Mouse (Mus musculus): ENCODE measurements around the gene N4bp2l1. TPM values are rescaled to one million over a fixed set of nuclear protein-coding genes. Genes with fewer than 3 reads are reported as not detected.

N4bp2l1 gene
- total RNA-seq, 2 experiments from 2014 or later, result 23.1 to 27.1 TPM

DNA sequence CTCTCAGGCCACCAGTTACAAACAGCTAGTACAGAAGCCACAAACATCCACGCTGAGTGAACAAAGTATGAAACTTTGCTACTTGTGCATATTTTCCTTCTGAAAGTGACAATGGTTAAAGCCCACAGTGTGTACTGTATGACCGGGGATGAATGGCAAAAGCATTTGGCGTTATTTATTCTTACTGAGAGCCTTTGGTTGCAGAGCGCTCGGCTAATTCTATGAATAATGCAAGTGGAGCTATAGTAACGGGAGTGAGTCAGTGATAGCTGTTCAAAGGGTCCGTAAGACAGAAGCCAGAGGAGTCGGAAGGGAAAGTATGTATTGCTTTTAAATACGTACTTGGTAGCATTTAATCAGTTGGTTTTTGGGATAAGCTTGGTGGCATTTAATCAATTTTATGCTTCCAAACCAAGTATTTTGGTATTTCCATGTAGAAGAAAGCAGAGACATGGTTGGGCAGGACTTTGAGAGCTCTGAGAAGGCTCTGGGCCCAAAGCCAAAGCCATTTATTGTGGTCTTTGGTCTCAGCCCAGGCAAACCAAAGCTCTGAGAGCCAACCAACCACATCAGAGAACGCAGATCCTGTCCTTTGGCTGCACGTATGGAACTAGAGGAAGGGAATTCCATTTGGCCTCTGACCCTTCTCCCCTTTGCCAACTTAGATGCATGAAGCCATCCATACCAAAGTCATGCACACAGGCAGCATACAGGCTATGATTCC, 26.3 kb downstream of the N4bp2l1 start:
- no peak for DNase-seq (ENCODE audit: low spot score in 2 of 2)

DNA sequence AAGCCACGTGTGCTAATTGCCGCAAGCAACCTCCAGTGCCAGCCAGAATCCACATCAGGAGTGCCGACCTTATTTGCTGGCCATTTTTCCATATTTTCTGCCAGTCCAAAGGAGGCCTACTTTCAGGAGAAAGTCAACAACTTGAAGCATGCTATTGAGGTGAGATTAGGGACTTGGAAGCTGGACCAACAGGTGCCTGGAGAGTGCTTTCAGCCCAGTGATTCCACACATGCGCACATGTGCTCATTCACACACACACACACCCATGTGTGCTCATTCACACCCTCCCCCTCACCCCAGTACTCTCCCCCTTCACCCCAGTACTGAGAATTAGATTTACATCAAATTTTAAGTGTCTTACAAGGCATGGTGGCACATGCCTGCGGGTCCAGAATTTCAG, 30.0 kb downstream of the N4bp2l1 start:
- no peak for DNase-seq (ENCODE audit: low spot score in 2 of 2)

DNA sequence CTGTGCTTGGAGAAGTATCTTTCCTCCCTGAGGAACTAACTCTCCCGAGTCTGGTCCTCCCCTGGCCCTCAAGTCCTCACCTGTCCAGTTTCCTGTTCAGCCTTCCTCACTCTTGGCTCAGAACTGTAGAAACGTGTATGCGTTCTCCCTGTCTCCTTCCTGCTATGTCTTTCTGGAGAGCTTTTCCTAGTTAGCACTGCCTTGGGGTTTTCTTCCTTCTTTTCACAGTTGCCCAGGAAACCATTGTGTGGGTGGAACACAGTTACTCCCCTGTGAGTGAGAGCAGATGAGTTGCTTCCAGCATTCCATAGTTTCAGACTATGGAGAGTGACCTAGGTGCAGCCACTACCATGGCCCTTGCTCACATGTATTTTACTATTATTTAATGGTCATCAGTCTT, 30.8 kb downstream of the N4bp2l1 start:
- DNase-seq (ENCODE audit: low spot score in 2 of 2), result no peak

DNA sequence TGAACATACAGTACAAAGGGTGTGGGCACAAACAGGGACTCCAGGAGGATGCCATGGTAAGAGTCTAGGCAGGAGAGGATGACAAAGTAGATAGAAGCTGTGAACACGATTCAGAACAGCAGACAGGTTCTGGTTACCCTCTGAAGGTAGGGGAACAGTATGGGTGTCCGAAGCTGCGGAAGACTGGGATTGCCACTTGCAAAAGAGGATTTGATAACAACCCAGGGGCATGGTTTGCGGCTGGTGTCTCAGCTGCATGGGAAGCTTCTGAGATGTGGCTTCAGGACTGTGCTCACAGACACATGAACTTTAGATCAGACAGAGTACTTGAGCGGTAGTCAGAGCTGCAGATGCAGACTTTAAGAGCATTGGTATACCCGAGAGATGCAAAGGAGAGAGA, 32.6 kb downstream of the N4bp2l1 start:
- no peak for DNase-seq (ENCODE audit: low spot score in 2 of 2)

DNA sequence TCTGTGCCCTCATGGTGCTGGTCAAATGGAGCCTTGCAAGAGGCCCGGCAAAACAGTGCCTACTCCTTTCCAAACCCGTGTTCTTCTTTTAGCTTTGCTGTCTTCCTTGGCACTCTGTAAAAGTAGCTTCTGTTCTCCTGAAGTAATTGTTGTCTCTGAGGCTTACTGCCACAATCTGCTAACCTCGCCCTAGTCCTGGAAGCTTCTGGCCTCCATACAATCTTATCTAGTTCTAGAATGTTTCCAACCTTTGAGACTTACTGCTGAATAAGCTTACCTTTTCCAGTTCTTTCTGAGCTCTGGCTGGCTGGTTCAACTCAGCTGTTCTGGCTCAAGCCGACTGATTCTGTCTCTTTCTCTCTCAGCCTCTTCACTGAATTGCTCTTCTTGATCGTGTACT, 35.2 kb downstream of the N4bp2l1 start:
- DNase-seq (ENCODE audit: low spot score in 2 of 2), result no peak

DNA sequence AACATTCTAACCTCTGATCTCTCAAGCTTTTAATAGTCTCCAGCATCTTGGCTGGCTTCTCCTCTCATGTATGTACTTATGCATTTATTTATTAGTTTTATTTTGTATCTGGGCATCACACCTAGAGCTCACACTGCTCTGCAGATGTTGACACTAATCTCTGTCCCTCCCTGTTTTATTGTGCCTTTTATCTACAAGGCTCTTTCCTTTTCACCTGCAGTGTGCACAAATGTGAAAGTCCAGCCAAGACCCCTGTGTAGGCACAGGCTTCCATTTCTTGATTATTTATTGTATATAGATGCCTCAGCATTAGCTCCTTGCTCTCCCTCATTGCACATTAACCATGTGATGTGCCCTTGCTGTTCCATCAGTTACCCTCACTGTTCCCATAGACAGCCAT, 35.6 kb downstream of the N4bp2l1 start:
- DNase-seq (ENCODE audit: low spot score in 2 of 2), result no peak

DNA sequence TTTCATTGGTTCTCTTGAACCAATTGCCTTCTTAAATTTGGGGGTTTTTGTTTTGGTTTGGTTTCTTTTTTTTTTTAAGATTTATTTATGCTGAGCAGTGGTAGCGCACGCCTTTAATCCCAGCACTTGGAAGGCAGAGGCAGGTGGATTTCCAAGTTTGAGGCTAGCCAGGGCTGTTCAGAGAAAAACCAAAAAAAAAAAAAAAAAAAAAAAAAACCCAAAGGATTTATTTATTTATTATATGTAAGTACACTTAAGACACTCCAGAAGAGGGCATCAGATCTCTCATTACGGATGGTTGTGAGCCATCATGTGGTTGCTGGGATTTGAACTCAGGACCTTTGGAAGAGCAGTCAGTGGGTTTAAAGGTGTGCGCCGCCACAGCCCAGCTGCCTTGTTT, 36.1 kb downstream of the N4bp2l1 start:
- DNase-seq (ENCODE audit: low spot score in 2 of 2), result no peak

DNA sequence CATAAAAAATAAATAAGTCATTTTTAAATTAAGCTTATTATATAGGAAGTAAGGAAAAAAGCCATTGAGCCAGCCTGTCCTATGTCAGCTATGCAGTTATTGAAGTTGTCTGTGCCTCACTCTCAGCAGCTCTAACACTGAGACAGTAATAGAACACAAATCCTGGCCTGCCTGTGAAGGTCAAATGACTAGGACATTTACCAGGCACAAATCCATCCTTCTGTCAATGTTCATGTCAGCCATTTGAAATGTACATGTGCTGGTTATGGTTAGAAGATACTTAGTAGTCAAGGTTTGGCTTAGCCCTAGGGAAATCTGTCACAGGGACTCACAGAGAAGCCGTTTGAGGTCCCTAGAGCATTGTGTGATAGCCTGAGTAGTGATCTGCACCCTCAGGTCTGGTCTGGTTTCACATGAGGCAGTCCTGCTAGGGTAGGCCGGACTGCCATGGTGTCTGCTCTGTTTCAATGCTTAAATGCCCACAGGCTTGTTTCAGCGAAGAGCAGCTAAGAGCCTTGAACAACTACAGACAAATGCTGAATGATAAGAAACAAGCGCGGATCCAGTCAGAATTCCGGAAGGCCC, 37.4 kb downstream of the N4bp2l1 start:
- DNase-seq (ENCODE audit: low spot score in 2 of 2), result no peak

DNA sequence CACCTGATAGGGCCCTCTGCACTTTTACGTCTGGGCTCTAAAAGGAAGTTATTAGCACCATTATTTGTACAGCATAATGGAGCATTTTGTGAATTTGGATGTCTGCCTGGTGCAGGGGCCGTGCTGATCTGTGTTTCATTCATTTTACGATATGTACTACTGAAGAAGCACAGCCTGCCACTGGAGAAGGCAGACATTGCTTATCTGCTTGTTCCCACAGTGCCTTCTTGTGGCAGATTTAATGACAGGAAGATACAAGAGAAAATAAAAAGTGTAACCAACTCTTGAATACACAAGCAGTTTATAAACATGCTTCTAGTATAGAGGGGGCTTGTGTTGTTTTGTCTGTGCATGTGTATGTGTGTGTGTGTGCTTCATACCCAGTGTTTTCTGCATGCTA, 45.4 kb downstream of the N4bp2l1 start:
- no peak for DNase-seq (ENCODE audit: low spot score in 2 of 2)

DNA sequence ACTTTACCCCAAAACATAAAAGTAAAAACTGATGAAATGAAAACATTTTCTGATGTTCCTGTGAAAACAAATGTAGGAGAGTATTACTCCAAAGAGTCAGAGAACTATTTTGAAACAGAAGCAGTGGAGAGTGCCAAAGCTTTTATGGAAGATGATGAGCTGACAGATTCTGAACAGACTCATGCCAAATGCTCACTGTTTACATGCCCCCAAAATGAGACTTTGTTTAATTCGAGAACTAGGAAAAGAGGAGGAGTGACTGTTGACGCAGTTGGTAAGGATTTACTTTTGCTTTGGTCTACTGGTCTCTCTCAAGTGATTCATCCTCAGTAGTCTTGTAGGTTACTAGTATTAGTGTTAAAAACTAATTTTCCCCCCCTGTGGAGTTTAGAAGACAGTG, 53.8 kb downstream of the N4bp2l1 start:
- no peak for DNase-seq (ENCODE audit: low spot score in 2 of 2)

DNA sequence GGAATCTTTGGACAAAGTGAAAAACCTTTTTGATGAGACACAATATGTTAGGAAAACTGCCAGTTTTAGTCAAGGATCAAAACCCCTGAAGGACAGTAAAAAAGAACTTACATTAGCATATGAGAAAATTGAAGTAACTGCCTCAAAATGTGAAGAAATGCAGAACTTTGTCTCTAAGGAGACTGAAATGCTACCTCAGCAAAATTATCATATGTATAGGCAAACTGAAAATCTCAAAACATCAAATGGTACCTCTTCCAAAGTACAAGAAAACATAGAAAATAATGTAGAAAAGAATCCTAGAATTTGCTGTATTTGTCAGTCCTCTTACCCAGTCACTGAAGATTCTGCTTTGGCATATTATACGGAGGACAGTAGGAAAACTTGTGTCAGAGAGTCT, 55.7 kb downstream of the N4bp2l1 start:
- DNase-seq (ENCODE audit: low spot score in 2 of 2), result no peak

DNA sequence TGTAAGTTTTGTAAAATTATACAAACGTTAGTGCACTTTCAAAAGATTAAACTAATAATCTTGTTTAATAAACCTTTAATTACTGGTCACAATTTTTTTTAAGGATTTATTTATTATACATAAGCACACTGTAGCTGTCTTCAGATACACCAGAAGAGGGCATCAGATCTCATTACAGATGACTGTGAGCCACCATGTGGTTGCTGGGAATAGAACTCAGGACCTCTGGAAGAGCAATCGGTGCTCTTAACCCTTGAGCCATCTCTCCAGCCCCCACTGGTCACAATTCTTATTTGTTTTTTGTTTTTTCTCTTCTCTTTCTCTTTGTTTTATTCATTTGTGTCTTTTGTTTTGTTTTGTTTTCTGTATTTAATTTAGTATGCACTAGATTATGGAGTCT, 71.7 kb downstream of the N4bp2l1 start:
- no peak for DNase-seq (ENCODE audit: low spot score in 2 of 2)

DNA sequence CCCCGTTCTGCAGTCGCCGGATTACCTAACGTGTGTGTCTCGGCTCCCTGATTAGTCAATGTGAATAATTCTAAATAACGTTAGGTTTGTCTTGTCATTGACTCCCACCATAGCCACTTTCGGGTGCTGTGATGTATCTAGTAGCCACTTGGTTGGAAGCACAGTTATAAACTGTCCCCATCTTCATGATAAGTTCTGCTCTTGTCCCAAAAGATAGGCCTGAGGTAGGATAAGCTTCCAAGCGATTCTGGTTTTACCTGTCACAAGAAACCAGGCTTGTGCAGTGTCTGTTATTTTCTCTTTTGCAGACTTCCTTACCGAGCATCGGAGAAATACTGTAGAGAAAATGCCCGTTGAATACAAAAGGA, 74.1 kb downstream of the N4bp2l1 start:
- no peak for DNase-seq (ENCODE audit: low spot score in 2 of 2)

DNA sequence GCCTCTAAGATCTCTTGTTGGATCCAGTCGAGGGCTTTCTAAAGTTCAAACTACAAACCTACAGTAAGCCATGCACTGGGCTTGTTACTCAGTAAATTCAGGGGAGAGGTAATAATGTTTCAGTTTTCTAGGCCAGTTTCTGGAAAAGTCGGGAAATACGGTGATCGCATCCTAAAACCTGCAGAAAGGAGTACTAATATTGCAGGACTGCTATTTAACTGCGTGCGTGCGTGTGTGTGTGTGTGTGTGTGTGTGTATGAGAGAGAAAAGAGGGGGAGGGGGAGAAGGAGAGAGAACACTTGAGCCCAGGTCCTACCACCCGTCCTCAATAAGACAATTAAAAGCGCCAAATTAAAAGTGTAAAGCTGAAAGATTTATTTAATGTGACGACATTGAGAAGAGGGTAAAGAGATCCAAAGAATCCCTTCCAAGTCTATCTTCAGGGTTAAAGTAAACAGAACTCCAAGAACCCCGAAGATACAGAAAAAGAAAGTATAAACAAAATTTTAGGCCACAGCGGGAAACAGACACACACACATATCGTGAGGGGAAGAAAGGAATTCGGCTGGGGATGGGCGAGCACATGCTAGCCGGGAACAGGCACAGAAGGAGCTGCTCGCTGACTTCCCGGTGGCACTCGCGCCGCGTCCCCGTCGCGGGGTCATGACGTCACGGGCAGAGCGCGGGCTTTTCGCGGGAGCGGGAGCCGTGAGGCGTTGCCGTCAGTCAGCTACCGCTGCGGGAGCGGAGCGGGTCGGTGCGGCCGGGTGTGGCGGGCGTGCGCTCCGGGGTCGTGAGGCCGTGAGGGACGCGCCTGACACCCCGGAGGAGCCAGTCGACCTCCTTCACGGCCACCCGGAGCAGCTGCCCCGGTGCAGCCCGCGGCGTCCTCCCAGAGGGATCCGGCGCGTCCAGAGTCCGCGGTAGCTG, 74.8 kb downstream of the N4bp2l1 start, which contains the start of gene Brca2:
Brca2 (plus strand) TSS at position 694 of the 930 bp plus-strand sequence.
- peak; percentile 95 for DNase-seq (ENCODE audit: low spot score in 2 of 2)

Other genes starting within 250 kb of the N4bp2l1 start
- not detected for gene Zar1l, start 79.0 kb downstream of the N4bp2l1 start, total RNA-seq (2021)
- 1 to 10 TPM; 2.5 to 3.0 TPM for gene Brca2, start 74.6 kb downstream of the N4bp2l1 start, total RNA-seq (2021)
- 10 to 100 TPM; 69.6 to 88.7 TPM for gene N4bp2l2, start 69.0 kb upstream of the N4bp2l1 start, total RNA-seq (2021)
- 10 to 100 TPM; 19.8 to 19.9 TPM for gene Pds5b, start 76.6 kb upstream of the N4bp2l1 start, total RNA-seq (2021)

Data from adrenal gland, adult 18-20 months (tissue).